Mouse (Mus musculus) left cerebral cortex, adult 11 months (tissue): ENCODE data around the gene Sdc1.

Experiments used
- DNase-seq: peaks from one replicate; pipeline ENCODE4 v3.0.0; 2022; ENCODE audit warnings: low spot score

Sdc1 gene

DNA sequence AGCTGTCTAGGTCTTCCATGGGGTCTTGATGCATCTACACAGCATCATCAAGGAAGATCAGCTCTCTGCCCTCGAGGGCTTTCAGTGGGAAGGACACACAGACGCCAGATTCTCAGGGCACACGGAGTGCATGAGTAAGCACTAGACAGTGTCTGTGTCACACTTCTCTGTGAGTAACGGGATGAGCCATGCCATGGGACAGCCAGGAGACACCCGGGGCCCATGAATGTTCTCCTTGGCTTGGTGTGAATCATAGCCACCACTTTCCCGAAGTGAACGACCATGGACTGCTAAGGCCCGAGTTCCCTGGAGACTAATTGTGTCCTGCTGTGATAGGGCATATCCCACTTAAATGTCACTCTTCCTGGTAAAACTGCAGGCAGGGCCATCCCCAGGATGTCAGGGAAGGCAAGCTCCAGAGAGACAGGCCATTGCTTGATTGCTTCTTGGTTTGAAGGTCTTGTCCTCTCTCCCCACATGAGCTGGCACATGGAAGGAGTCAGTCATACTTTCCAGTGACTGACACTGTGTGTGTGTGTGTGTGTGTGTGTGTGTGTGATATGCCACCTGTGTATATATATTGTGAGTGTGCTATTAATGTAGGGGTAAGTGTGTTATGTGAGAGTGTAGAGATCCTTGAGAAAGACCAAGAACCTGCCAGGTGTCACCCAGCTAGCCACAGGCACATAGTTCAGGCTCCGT is 56.0 kb downstream of the Sdc1 start:
- DNase-seq, result no peak

DNA sequence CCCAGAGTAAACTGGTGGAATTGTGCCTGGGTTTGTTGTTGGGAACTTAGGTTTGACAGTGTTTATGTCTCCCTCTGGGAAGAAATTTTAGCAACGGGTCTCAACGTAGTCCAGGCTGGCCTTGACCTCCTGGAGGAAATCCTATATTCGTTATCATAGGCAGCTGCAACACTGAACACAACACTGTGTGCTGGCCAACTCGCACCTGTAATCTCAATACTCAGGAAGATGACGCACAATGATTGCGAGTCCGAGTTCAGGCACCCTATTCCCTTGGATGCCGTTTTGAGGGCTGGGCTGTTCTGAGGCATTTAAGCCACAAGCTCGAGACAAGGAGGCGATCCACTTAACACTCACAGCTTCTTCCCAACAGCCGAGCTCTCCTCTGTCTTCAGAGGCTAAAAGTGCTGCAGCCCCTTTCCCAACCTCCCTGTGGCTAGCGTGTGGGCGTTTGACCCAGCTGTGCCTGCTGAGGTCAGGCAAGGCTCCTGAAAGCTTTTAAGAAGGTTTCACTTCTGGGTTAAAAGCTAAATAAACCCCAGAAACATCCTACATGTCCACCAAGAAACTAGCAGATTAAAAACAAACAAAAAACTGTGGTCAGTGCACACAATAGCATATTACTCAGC is 58.0 kb downstream of the Sdc1 start:
- no peak for DNase-seq

DNA sequence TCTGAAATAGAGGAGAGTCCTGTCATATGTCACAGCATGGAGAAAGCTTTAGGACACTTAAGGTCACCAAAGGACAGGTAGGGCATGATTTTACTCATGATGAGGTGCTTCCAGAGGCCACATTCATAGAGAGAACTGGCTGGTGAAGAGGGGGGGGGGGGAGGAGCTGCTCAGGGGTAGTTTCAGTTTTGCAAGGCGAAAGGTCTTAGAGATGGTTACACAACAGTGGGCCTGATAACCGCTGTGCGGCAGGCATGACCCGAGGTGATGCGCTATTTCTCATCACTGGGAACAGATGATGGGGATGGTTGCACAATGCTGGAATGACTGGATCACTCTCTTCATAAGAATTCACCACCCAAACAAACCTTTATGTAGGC is 58.5 kb downstream of the Sdc1 start:
- no peak for DNase-seq

DNA sequence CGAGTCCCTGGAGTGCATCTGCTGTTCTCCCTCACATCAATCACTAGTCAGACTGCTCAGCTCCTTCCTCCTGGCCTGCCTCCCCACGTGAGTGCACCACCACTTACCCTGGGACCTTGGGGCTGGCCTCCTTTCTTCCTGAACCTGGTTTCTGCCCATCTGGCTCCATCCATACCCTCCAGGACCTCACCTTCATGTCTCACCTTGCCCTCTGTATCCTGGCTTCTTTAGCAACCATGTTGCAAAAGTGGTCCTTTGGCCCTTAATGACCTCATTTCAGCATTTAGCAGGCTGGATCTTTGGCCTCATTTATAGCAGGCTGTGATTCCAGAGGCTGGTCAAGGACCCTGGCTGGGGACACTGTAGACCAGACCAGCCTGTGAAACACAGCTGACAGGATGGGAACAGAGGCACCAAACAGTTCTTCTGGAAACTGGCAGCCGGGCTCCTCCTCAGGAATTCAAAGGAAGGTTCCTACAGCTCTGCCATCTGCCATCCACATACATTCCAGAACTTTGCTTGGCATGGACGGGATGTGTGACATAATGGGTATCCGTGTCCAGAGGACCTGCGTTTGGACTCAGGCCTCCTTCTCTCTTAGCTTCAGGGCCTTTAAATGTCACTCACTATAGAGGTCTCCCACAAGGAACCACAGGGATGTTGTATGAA is 60.0 kb downstream of the Sdc1 start:
- no peak for DNase-seq

DNA sequence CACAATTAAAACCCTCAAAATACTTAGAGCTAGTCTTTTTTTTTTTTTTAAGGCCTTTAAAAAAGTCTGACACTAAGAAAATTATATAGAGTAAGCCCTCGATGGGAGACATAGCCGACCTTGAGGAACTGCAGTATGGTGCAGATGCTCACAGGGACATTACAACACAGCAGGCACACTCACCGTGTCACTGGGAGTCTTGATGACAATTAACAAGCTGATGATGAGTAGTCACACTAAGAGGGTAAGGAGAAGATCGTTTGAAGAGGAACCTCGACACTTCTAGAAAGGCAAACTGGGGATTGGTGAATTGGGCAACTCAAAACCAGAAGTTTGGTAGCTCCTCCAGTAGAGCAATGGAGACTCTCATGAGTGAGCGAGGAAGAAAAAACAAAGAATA is 60.6 kb downstream of the Sdc1 start:
- DNase-seq, result no peak

DNA sequence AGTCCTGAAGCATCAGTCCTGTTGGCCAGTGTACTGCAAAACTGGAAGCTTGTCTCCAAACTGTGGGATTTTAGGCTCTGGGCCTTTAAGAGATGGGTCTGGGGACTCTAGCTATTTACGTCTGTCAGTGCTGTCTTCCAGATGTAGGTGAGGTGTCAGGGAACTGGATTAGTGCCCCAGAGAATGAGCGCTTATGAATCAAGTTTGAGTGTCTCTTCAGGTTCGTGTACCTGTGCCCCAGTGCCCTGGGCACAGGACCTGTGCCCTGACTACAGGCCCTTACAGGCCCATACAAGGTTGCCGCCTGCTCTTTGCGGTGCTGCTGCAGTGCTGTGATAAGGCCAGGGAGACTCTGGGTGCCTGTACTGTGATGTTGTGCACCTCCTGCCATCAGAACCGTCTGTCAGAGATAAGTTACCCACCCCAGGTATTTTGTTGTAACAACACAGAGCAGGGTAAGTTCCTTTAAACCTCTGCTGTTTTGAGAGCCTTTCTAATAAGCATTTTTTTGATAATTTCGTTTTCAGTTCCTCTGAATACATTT is 69.7 kb downstream of the Sdc1 start:
- DNase-seq, result no peak

DNA sequence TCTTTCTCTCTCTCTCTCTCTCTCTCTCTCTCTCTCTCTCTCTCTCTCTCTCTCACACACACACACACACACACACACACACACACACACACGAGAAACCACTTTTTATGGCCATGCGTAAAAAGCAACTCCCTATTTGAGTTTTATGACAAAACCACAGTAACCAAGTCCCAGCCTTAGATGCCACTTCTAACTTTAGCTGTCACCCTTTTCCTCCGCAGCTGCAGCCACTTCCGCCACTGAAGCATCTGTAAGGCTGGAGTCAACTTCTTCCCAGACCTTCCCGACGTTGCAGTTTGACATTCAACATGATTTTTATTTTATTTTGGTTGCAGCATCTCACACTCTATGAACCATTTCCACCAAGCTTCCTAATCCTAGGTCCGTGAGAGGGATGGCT is 71.6 kb downstream of the Sdc1 start:
- no peak for DNase-seq
